Mouse (Mus musculus) myocyte (in vitro differentiated cells): ENCODE data around the gene Osbpl8. TPM values are rescaled to one million over a fixed set of nuclear protein-coding genes. Genes with fewer than 3 reads are reported as not detected.

Experiments
- H3K27me3 ChIP-seq: one replicate; pipeline ENCODE4 v1.6.1; 2011; ENCODE audit not compliant: control insufficient read depth, insufficient read depth, insufficient read length
- H3K36me3 ChIP-seq: one replicate; pipeline ENCODE4 v1.6.1; 2011; ENCODE audit not compliant: control insufficient read depth, insufficient read depth
- H3K4me2 ChIP-seq: one replicate; pipeline ENCODE4 v1.6.1; 2011; ENCODE audit warnings: low read depth, control low read depth
- H3K4me3 ChIP-seq: one replicate; pipeline ENCODE4 v1.5.1; 2011; ENCODE audit warnings: mild to moderate bottlenecking, control low read depth, moderate library complexity
- H3K79me2 ChIP-seq: one replicate; pipeline ENCODE4 v1.6.1; 2011; ENCODE audit not compliant: control insufficient read depth, insufficient read depth
- H3ac ChIP-seq: one replicate; pipeline ENCODE4 v1.6.1; 2011; ENCODE audit not compliant: control insufficient read depth, insufficient read length
- CEBPB ChIP-seq: IDR thresholded peaks from 2 replicates; pipeline ENCODE4 v1.6.1; 2011; ENCODE audit warnings: mild to moderate bottlenecking, moderate library complexity; ENCODE audit not compliant: poor library complexity, insufficient read depth, severe bottlenecking
- E2F4 ChIP-seq: IDR thresholded peaks from one replicate; pipeline ENCODE4 v1.6.1; 2011; ENCODE audit warnings: mild to moderate bottlenecking, control low read depth, moderate library complexity; ENCODE audit not compliant: insufficient read depth
- MAX ChIP-seq: IDR thresholded peaks from one replicate; pipeline ENCODE4 v1.6.1; 2011; ENCODE audit warnings: low read depth, mild to moderate bottlenecking, control low read depth
- MYOD1 ChIP-seq, 3 experiments: IDR thresholded peaks; one replicate each; pipeline ENCODE4 v1.6.1; 2011; ENCODE audit warnings: control low read depth in 2 of 3, low read depth in 2 of 3, mild to moderate bottlenecking in 2 of 3, moderate library complexity in 1 of 3; ENCODE audit not compliant: insufficient read length in 2 of 3, control insufficient read depth in 1 of 3
- MYOG ChIP-seq, 3 experiments: IDR thresholded peaks; one replicate each; pipeline ENCODE4 v1.6.1; 2011; ENCODE audit warnings: control low read depth in 2 of 3, low read depth in 2 of 3, mild to moderate bottlenecking in 2 of 3; ENCODE audit not compliant: insufficient read length in 2 of 3, control insufficient read depth in 1 of 3, insufficient read depth in 1 of 3
- POLR2A ChIP-seq: IDR thresholded peaks from one replicate; pipeline ENCODE4 v1.6.1; 2011; ENCODE audit warnings: low read depth, mild to moderate bottlenecking, control low read depth, moderate library complexity; ENCODE audit not compliant: insufficient read length
- POLR2AphosphoS2 ChIP-seq: IDR thresholded peaks from one replicate; pipeline ENCODE4 v1.6.1; 2011; ENCODE audit warnings: low read depth, control low read depth; ENCODE audit not compliant: insufficient read length
- REST ChIP-seq: IDR thresholded peaks from one replicate; pipeline ENCODE4 v1.6.1; 2011; ENCODE audit warnings: mild to moderate bottlenecking, control low read depth, moderate library complexity; ENCODE audit not compliant: insufficient read depth, insufficient read length
- SRF ChIP-seq: IDR thresholded peaks from one replicate; pipeline ENCODE4 v1.6.1; 2011; ENCODE audit warnings: low read depth; ENCODE audit not compliant: control insufficient read depth, insufficient read length
- TCF12 ChIP-seq: IDR thresholded peaks from one replicate; pipeline ENCODE4 v1.6.1; 2011; ENCODE audit warnings: mild to moderate bottlenecking, control low read depth; ENCODE audit not compliant: poor library complexity, insufficient read depth, severe bottlenecking
- TCF3 ChIP-seq: IDR thresholded peaks from one replicate; pipeline ENCODE4 v1.6.1; 2011; ENCODE audit warnings: low read depth, control low read depth; ENCODE audit not compliant: insufficient read length
- USF1 ChIP-seq: IDR thresholded peaks from one replicate; pipeline ENCODE4 v1.6.1; 2011; ENCODE audit warnings: low read depth, mild to moderate bottlenecking, control low read depth, moderate library complexity
- polyA plus RNA-seq: library from polyadenylated mRNA; unstranded; fragments of >200 nt; fragmentation: generic; extraction: Trizol; gene quantifications from one replicate; pipeline ENCODE4 v1.2.1, GENCODE M21; 2012; ENCODE audit warnings: missing spikeins

Osbpl8 gene
- polyA plus RNA-seq, 1 experiment = 5.3 TPM

DNA sequence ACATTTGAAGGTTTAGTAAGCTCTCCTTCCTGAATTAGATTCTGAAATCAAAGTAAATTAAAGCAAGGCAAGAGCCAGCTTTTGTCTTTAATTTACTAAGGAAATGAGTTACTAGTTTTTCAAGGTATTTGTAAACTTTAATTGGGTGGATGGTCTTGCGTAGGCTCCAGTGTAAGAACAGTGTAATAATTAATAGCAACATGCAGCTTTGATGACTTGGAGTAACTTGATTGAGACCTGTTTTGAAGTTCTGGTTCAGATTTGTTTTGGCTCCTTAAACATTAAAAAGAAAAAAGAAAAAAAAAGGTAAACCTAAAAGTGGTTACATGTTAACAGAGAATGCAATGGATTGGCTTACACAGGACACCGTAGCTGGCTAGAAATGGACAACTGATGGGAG, 40.9 kb downstream of the Osbpl8 start:
- Histone ChIP-seq H3K4me3 (no peak overlapping the region), H3ac (no peak overlapping the region), H3K4me2 (no peak overlapping the region), H3K79me2 (peaks cover 8% of the 10 kb centered on the region), H3K36me3 (no peaks in the 10 kb centered on the region), H3K27me3 (no peaks in the 10 kb centered on the region)
- TF ChIP-seq POLR2A = no peak
- no peak for TF ChIP-seq MYOD1 (IDR thresholded peaks at IDR 0.05; ENCODE audit: control insufficient read depth in 1 of 3, insufficient read length in 2 of 3, low read depth in 2 of 3)
- no peak for TF ChIP-seq TCF12
- no peak for TF ChIP-seq MAX
- no peak for TF ChIP-seq MYOG (IDR thresholded peaks at IDR 0.05; ENCODE audit: control insufficient read depth in 1 of 3, insufficient read depth in 1 of 3, insufficient read length in 2 of 3, low read depth in 2 of 3)
- TF ChIP-seq POLR2AphosphoS2 = no peak
- TF ChIP-seq E2F4 = no peak
- TF ChIP-seq REST = no peak
- TF ChIP-seq SRF = no peak
- TF ChIP-seq USF1 = no peak

DNA sequence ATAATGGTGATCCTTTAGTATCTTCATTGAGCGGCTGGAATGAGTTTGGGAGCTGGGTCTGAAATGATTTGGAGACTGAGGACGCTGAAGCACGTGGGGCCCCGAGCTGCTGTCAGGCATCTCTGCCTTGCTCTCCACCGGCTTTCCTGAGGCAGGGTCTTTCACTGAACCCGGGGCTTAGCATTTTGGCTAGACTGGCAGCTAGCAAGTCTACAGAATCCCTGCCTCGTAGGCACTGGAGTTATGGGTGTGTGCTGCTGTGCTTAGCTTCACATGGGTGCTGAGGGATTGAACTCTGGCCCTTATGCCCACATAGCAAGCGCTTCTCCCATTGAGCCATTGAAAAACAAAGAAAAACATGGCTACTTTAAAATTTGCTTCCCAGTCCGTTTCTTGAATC, 42.8 kb downstream of the Osbpl8 start:
- H3K27me3 ChIP-seq = no peaks in the 10 kb centered on the region
- no peak overlapping the region for H3K4me2 ChIP-seq
- no peaks in the 10 kb centered on the region for H3K36me3 ChIP-seq
- TF ChIP-seq USF1 (no peak), POLR2AphosphoS2 (no peak), SRF (no peak), TCF3 (no peak), E2F4 (no peak), TCF12 (no peak), MAX (no peak), POLR2A (no peak), MYOG (IDR thresholded peaks at IDR 0.05; ENCODE audit: control insufficient read depth in 1 of 3, insufficient read depth in 1 of 3, insufficient read length in 2 of 3, low read depth in 2 of 3) (no peak), MYOD1 (IDR thresholded peaks at IDR 0.05; ENCODE audit: control insufficient read depth in 1 of 3, insufficient read length in 2 of 3, low read depth in 2 of 3) (no peak), CEBPB (no peak), REST (no peak)
- peaks cover 10% of the 10 kb centered on the region for H3K79me2 ChIP-seq
- no peak overlapping the region for H3K4me3 ChIP-seq
- no peak overlapping the region for H3ac ChIP-seq

DNA sequence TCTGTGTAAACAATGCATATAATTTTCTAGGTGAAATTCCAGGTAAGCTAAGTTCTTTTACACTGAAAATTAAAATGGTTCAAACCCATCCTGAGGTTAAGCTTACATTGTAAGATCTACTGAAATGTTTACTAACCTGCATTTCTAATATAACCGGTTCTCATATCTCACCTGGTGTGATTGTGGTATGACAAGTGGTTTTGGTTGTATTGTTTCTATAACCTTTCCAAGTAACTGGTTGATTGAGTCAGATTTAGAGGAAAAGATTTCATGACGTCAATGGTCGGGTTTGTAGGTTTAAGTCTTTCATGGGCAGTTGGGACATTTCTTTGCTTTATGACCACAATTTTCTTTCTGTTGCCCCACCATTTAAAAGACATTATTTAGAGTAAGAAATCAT, 49.5 kb downstream of the Osbpl8 start:
- Histone ChIP-seq H3K79me2 (peaks cover 34% of the 10 kb centered on the region), H3K4me2 (no peak overlapping the region)
- no peak for TF ChIP-seq POLR2AphosphoS2
- no peak for TF ChIP-seq USF1
- TF ChIP-seq MYOD1 (IDR thresholded peaks at IDR 0.05; ENCODE audit: control insufficient read depth in 1 of 3, insufficient read length in 2 of 3, low read depth in 2 of 3) = no peak
- TF ChIP-seq REST = no peak
- no peak for TF ChIP-seq E2F4
- no peak for TF ChIP-seq TCF3

DNA sequence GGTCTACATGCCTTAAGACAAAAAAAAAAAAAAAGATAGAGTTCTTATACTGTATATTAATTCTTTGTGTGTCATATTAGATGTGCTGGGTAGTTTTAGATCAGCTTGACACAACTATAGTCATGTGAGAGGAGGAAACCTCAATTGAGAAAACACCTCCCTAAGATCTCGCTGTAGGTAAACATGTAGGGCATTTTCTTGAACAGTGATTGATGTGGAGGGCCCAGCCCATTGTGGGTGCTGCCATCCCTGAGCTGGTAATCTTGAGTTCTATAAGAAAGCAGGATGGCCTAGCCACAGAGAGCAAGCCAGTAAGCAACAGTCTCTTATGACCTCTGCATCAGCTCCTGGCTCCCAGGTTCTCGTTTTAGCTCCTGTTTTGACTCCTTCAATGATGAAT, 50.1 kb downstream of the Osbpl8 start:
- H3K4me3 ChIP-seq = no peak overlapping the region
- no peaks in the 10 kb centered on the region for H3K27me3 ChIP-seq
- TF ChIP-seq MYOD1 (IDR thresholded peaks at IDR 0.05; ENCODE audit: control insufficient read depth in 1 of 3, insufficient read length in 2 of 3, low read depth in 2 of 3) = no peak
- H3K36me3 ChIP-seq = no peaks in the 10 kb centered on the region
- no peak overlapping the region for H3ac ChIP-seq
- no peak overlapping the region for H3K4me2 ChIP-seq
- H3K79me2 ChIP-seq = peaks cover 34% of the 10 kb centered on the region

More for the DNA sequence above, 49.5 kb downstream of the Osbpl8 start:
- Histone ChIP-seq H3K27me3 (no peaks in the 10 kb centered on the region), H3K4me3 (no peak overlapping the region), H3K36me3 (no peaks in the 10 kb centered on the region), H3ac (no peak overlapping the region)

DNA sequence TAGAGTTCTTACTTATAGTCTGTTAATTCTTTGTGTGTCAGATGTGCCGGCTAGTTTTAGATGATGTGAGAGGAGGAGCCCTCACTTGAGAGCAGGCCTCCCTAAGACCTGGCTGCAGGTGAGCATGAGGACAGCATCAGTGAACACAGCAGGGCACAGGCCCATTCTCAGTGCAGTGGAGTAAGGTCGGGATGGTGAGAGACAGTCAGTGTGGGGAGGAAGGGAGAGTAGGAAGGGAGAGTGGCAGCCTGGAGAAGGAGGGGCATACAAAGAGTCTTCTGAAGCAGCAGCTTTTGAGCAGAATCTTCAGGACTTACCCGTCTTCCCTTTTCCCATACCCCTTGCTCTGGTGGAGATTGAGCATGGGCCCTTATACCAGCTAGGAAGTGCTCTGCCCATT, 51.0 kb downstream of the Osbpl8 start:
- no peaks in the 10 kb centered on the region for H3K27me3 ChIP-seq
- H3K4me2 ChIP-seq = no peak overlapping the region
- peaks cover 34% of the 10 kb centered on the region for H3K79me2 ChIP-seq
- H3K36me3 ChIP-seq = no peaks in the 10 kb centered on the region
- no peak overlapping the region for H3ac ChIP-seq
- TF ChIP-seq MAX (no peak), POLR2A (no peak), E2F4 (no peak), MYOG (IDR thresholded peaks at IDR 0.05; ENCODE audit: control insufficient read depth in 1 of 3, insufficient read depth in 1 of 3, insufficient read length in 2 of 3, low read depth in 2 of 3) (no peak), CEBPB (no peak), TCF12 (no peak), REST (no peak), MYOD1 (IDR thresholded peaks at IDR 0.05; ENCODE audit: control insufficient read depth in 1 of 3, insufficient read length in 2 of 3, low read depth in 2 of 3) (no peak), TCF3 (no peak), USF1 (no peak), SRF (no peak), POLR2AphosphoS2 (no peak)
- no peak overlapping the region for H3K4me3 ChIP-seq
